Mouse (Mus musculus) thymus, adult 2 months (tissue): ENCODE measurements around the gene Pdia3.

Experiments
- CTCF ChIP-seq: fragments of 200-500 bp; IDR thresholded peaks from 2 replicates; pipeline ENCODE4 v1.5.1; 2012; ENCODE audit warnings: mild to moderate bottlenecking, control low read depth, low read length, moderate library complexity, borderline replicate concordance; ENCODE audit not compliant: control insufficient read depth, poor library complexity, insufficient read depth; ENCODE audit errors: extremely low read depth
- POLR2A ChIP-seq: fragments of 200-500 bp; IDR thresholded peaks from 2 replicates; pipeline ENCODE4 v1.6.1; 2012; ENCODE audit warnings: mild to moderate bottlenecking, low read length, control low read depth, moderate library complexity; ENCODE audit not compliant: control insufficient read depth, poor library complexity, insufficient read depth; ENCODE audit errors: extremely low read depth

GRCm38 (mm10) chr2:121416356-121416755, 2.8 kb downstream of the Pdia3 start:
- TF ChIP-seq CTCF (no peak), POLR2A (no peak)
